In the genomic region with DNA sequence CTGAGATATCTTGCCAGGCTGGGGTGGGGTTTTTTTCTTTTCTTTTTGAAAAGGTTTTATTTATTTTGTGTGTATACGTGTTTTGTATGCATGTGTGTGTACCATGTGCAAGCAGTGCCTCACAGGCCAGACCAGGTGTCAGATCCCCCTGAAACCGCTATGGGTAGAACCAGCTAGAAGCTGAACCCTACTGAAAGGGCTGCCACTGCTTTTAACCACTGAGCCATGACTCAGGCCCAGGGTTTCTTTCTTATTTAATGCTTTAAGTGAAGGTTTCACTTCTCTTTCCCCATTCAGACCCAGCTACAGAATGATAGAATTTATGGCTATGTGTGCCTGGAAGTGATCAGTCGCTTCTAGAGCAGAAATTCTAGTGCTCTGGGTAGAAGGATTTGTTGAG, we compare ENCODE assay signal across 29 mouse cellular contexts. TPM values are rescaled to one million over a fixed set of nuclear protein-coding genes. Genes with fewer than 3 reads are reported as not detected.
A peak's percentile ranks its signal among the peaks of the same experiment; 100 is the strongest.
DNase-seq lines count a peak whose midpoint lies in the region; ATAC-seq and TF ChIP-seq lines count a peak whose summit lies in the region.
"Had no signal": no experiment of that assay in that cellular context is flagged by ENCODE, and none has a peak within 500 bp of the region (broad histone marks: within the 10 kb centered on the region; RNA-seq: fewer than 3 reads in every experiment).

No protein-coding gene starts in this region.

- H3K9ac ChIP-seq in midbrain, embryonic 11.5 days (ENCODE audit: low read length), result no peak overlapping the region
- H3K9ac ChIP-seq: forebrain, embryonic 13.5 days; hindbrain, embryonic 13.5 days; liver, embryonic 15.5 days; lung, embryonic 15.5 days; neural tube, embryonic 12.5 days had no signal

- WGBS in bone marrow, adult 2 months, result 70% methylated on average over 3 of the region's 3 CpGs
- 93% methylated on average over 3 of the region's 3 CpGs for WGBS in midbrain, embryonic 11.5 days

- peak overlapping the region; percentile 21; the same call in 1 of the 2 replicates for H3K27ac ChIP-seq in bone marrow, adult 2 months (ENCODE audit: control insufficient read depth, insufficient read depth, low read depth, low read length, poor library complexity)
- H3K27ac ChIP-seq in midbrain, embryonic 11.5 days (ENCODE audit: low read depth, low read length), result no peak overlapping the region
- H3K27ac ChIP-seq: forebrain, embryonic 13.5 days; hindbrain, embryonic 13.5 days; liver, embryonic 15.5 days; lung, embryonic 15.5 days; neural tube, embryonic 12.5 days had no signal

- no peaks in the 10 kb centered on the region for H3K27me3 ChIP-seq in splenic B cell, adult 2 months (ENCODE audit: control insufficient read depth, insufficient read depth, low read length, poor library complexity, severe bottlenecking)
- no peaks in the 10 kb centered on the region for H3K27me3 ChIP-seq in midbrain, embryonic 11.5 days (ENCODE audit: control insufficient read depth, insufficient read depth, low read length)
- H3K27me3 ChIP-seq: forebrain, embryonic 13.5 days; hindbrain, embryonic 13.5 days; liver, embryonic 15.5 days; lung, embryonic 15.5 days; neural tube, embryonic 12.5 days; Patski had no signal

- no peak for TF ChIP-seq POLR2A in bone marrow, adult 2 months (IDR thresholded peaks at IDR 0.05; ENCODE audit: borderline replicate concordance, control insufficient read depth, low read depth, low read length)

- H3K9me3 ChIP-seq in midbrain, embryonic 11.5 days (ENCODE audit: control insufficient read depth, low read length), result no peaks in the 10 kb centered on the region
- H3K9me3 ChIP-seq: forebrain, embryonic 13.5 days; hindbrain, embryonic 13.5 days; liver, embryonic 15.5 days; lung, embryonic 15.5 days; neural tube, embryonic 12.5 days had no signal

- no peak for TF ChIP-seq CTCF in bone marrow, adult 2 months (IDR thresholded peaks at IDR 0.05; ENCODE audit: control insufficient read depth, insufficient read depth, low read length)

- no peaks in the 10 kb centered on the region; the same call in 1 of the 2 replicates for H3K4me1 ChIP-seq in bone marrow, adult 2 months (ENCODE audit: control insufficient read depth, insufficient read depth, low read length)
- no peaks in the 10 kb centered on the region for H3K4me1 ChIP-seq in midbrain, embryonic 11.5 days (ENCODE audit: control insufficient read depth, insufficient read depth, low read length)
- H3K4me1 ChIP-seq: forebrain, embryonic 13.5 days; hindbrain, embryonic 13.5 days; lung, embryonic 15.5 days; neural tube, embryonic 12.5 days had no signal

- H3K4me3 ChIP-seq in bone marrow, adult 2 months (replicated peaks; ENCODE audit: control insufficient read depth, low read depth, low read length), result no peak overlapping the region
- H3K4me3 ChIP-seq in midbrain, embryonic 11.5 days (ENCODE audit: low read depth, low read length), result no peak overlapping the region
- H3K4me3 ChIP-seq: forebrain, embryonic 13.5 days; hindbrain, embryonic 13.5 days; liver, embryonic 15.5 days; lung, embryonic 15.5 days; myocyte; neural tube, embryonic 12.5 days had no signal

- ATAC-seq in megakaryocyte, adult 5-6 weeks (ENCODE audit: poor library complexity, severe bottlenecking), result peak; percentile 91
- ATAC-seq in midbrain, embryonic 11.5 days (ENCODE audit: low FRiP score), result no peak
- ATAC-seq: forebrain, embryonic 13.5 days; intestine, embryonic 16.5 days; midbrain, embryonic 16.5 days; Patski had no signal

- DNase-seq in B cell, adult 2 months, result peak; percentile 48 to 57
- DNase-seq in splenic B cell, adult 2 months (ENCODE audit: low read depth, low spot score), result peak; percentile 84
- no peak for DNase-seq in left cerebral cortex, adult 8-10 months (ENCODE audit: low spot score in 2 of 2)
- no peak for DNase-seq in midbrain, embryonic 11.5 days (ENCODE audit: low spot score, missing footprints)
- DNase-seq: adrenal gland, postnatal 25 days; cerebellum, adult 8-10 months; cerebellum, postnatal 25 days; gastrocnemius, postnatal 10 days; heart, postnatal 4 days; kidney, postnatal 14 days; layer of hippocampus, adult 9-11 months; liver; right cerebral cortex, postnatal 4 days; thymus, adult 2 months; thymus, postnatal 36 days had no signal

- H3K36me3 ChIP-seq in splenic B cell, adult 2 months (ENCODE audit: control insufficient read depth, insufficient read depth, low read length, poor library complexity, severe bottlenecking), result peaks cover 8% of the 10 kb centered on the region
- H3K36me3 ChIP-seq in midbrain, embryonic 11.5 days (ENCODE audit: control insufficient read depth, insufficient read depth, low read length), result peaks cover 15% of the 10 kb centered on the region

- H3K4me2 ChIP-seq in midbrain, embryonic 11.5 days, result no peak overlapping the region
- H3K4me2 ChIP-seq: forebrain, embryonic 13.5 days; heart, embryonic 11.5 days; hindbrain, embryonic 13.5 days; liver, embryonic 15.5 days; lung, embryonic 15.5 days; neural tube, embryonic 12.5 days had no signal

RNA-seq across cellular contexts. Expression of a gene that starts 12.6 kb away (rescaled TPM):
- polyA plus RNA-seq in bone marrow, adult 2 months (2011; ENCODE audit: insufficient read depth, insufficient read length, low replicate concordance, missing spikeins), result 7.8 and 10.4 TPM in 2 replicates
- total RNA-seq in megakaryocyte, adult 5-6 weeks (2015), result 13.7 and 21.6 TPM in 2 replicates
- 13.4 and 16.2 TPM in 2 replicates for total RNA-seq in megakaryocyte, adult 5-6 weeks (2017)
- 1 to 10 TPM; 4.9 to 8.9 (median 7.4) TPM for total RNA-seq in left cerebral cortex, adult 8-10 months (2022)
- 42.1 and 42.2 TPM in 2 replicates for polyA plus RNA-seq in midbrain, embryonic 11.5 days (2014; fragmentation: Nextera tagmentation; extraction: Ambion mirVana)

RNA-seq across cellular contexts. Expression of a gene that starts 29.5 kb away (rescaled TPM):
- polyA plus RNA-seq in bone marrow, adult 2 months (2011; ENCODE audit: insufficient read depth, insufficient read length, low replicate concordance, missing spikeins), result not detected in 2 replicates
- not detected in 2 replicates for total RNA-seq in megakaryocyte, adult 5-6 weeks (2015)
- 0.15 TPM in 1 of 2 replicates, not detected in the other for total RNA-seq in megakaryocyte, adult 5-6 weeks (2017)
- under 1 TPM; 0.20 to 0.53 (median 0.28) TPM for total RNA-seq in left cerebral cortex, adult 8-10 months (2022)
- polyA plus RNA-seq in midbrain, embryonic 11.5 days (2014; fragmentation: Nextera tagmentation; extraction: Ambion mirVana), result 0.08 TPM in 1 of 2 replicates, not detected in the other
- total RNA-seq: adrenal gland, adult 18-20 months; gastrocnemius, postnatal 10 days; heart, postnatal 4 days; MEL had no signal
- polyA plus RNA-seq: intestine, embryonic 16.5 days; liver, embryonic 15.5 days; neural tube, embryonic 12.5 days; thymus, adult 2 months had no signal

RNA-seq across cellular contexts. Expression of a gene that starts 29.7 kb away (rescaled TPM):
- 166 and 167 TPM in 2 replicates for polyA plus RNA-seq in bone marrow, adult 2 months (2011; ENCODE audit: insufficient read depth, insufficient read length, low replicate concordance, missing spikeins)
- 288 and 324 TPM in 2 replicates for total RNA-seq in megakaryocyte, adult 5-6 weeks (2015)
- 271 and 290 TPM in 2 replicates for total RNA-seq in megakaryocyte, adult 5-6 weeks (2017)
- total RNA-seq in left cerebral cortex, adult 8-10 months (2022), result 100 to 1,000 TPM in 1 of 4 experiments, 10 to 100 TPM in 3; 93.1 to 111 (median 97.5) TPM
- polyA plus RNA-seq in midbrain, embryonic 11.5 days (2014; fragmentation: Nextera tagmentation; extraction: Ambion mirVana), result 835 and 887 TPM in 2 replicates

RNA-seq across cellular contexts. Expression of a gene that starts 53.2 kb away (rescaled TPM):
- 5.6 and 6.4 TPM in 2 replicates for polyA plus RNA-seq in bone marrow, adult 2 months (2011; ENCODE audit: insufficient read depth, insufficient read length, low replicate concordance, missing spikeins)
- 1.6 and 7.1 TPM in 2 replicates for total RNA-seq in megakaryocyte, adult 5-6 weeks (2015)
- 0.77 and 1.4 TPM in 2 replicates for total RNA-seq in megakaryocyte, adult 5-6 weeks (2017)
- total RNA-seq in left cerebral cortex, adult 8-10 months (2022), result 10 to 100 TPM; 16.1 to 19.2 (median 18.1) TPM
- polyA plus RNA-seq in midbrain, embryonic 11.5 days (2014; fragmentation: Nextera tagmentation; extraction: Ambion mirVana), result 36.2 and 44.6 TPM in 2 replicates

RNA-seq across cellular contexts. Expression of a gene that starts 53.5 kb away (rescaled TPM):
- polyA plus RNA-seq in bone marrow, adult 2 months (2011; ENCODE audit: insufficient read depth, insufficient read length, low replicate concordance, missing spikeins), result 6.5 and 12.3 TPM in 2 replicates
- 12.2 TPM in 2 replicates for total RNA-seq in megakaryocyte, adult 5-6 weeks (2015)
- 18.2 and 20.9 TPM in 2 replicates for total RNA-seq in megakaryocyte, adult 5-6 weeks (2017)
- 10 to 100 TPM; 34.5 to 42.6 (median 41.6) TPM for total RNA-seq in left cerebral cortex, adult 8-10 months (2022)
- polyA plus RNA-seq in midbrain, embryonic 11.5 days (2014; fragmentation: Nextera tagmentation; extraction: Ambion mirVana), result 21.3 and 24.5 TPM in 2 replicates

Comparison
In these comparisons a context has a peak if more than half of its experiments do, and no peak if none do; other contexts are left out.
1. DNase-seq: peak in B cell, adult 2 months (2 of 2) and splenic B cell, adult 2 months (single experiment); none in left cerebral cortex, adult 8-10 months (0 of 2) and midbrain, embryonic 11.5 days (single experiment).